Mouse (Mus musculus) right cerebral cortex, postnatal 10 days (tissue): ENCODE results near the gene Anks4b.
A peak's percentile ranks its signal among the peaks of the same experiment; 100 is the strongest.

Experiments used
- DNase-seq, 2 experiments: peaks; one replicate each; pipeline ENCODE4 v3.0.0; 2021; ENCODE audit warnings: low spot score in 2 of 2

Gene Anks4b

GRCm38 (mm10) chr7:120188946-120189345, 15.3 kb downstream of the Anks4b start:
- DNase-seq = no peak

GRCm38 (mm10) chr7:120189369-120190149, 15.9 kb downstream of the Anks4b start:
- no peak for DNase-seq

- DNase-seq = no peak
These were observed 16.6 kb downstream of the Anks4b start for GRCm38 (mm10) chr7:120190150-120190665.

GRCm38 (mm10) chr7:120192207-120192606, 18.5 kb downstream of the Anks4b start:
- no peak for DNase-seq

- DNase-seq = no peak
These were observed 19.2 kb downstream of the Anks4b start for GRCm38 (mm10) chr7:120192816-120193215.

- DNase-seq = peak in 1 of 2 experiments; percentile 39
These were observed 21.5 kb downstream of the Anks4b start for GRCm38 (mm10) chr7:120195207-120195606.

GRCm38 (mm10) chr7:120201231-120201744, 27.6 kb downstream of the Anks4b start:
- DNase-seq = no peak

GRCm38 (mm10) chr7:120201771-120202170, 28.1 kb downstream of the Anks4b start, which contains the start of gene Crym:
Crym (minus strand) TSS chr7:120202111.
- DNase-seq = peak; percentile 42 to 46

- peak; percentile 87 to 93 for DNase-seq
These were observed 30.1 kb downstream of the Anks4b start, which contains the start of gene Abca14 for GRCm38 (mm10) chr7:120203789-120204188. Abca14 (plus strand) TSS chr7:120203961.

GRCm38 (mm10) chr7:120205989-120206388, 32.3 kb downstream of the Anks4b start:
- no peak for DNase-seq

- peak; percentile 67 to 72 for DNase-seq
These were observed 54.9 kb downstream of the Anks4b start for GRCm38 (mm10) chr7:120228541-120228940.
